Mouse (Mus musculus): ENCODE data around the gene Adora2b.

GRCm38 (mm10) chr11:62224797-62225196, 24.0 kb upstream of the Adora2b start:
- TF ChIP-seq BHLHE40 (IDR thresholded peaks at IDR 0.05; ENCODE audit: borderline replicate concordance, low read depth, low read length), result no peak
- TF ChIP-seq POLR2A (IDR thresholded peaks at IDR 0.05; ENCODE audit: control insufficient read depth in 1 of 2, insufficient read depth in 1 of 2, low read depth in 1 of 2, low read length in 2 of 2, poor library complexity in 1 of 2), result no peak
- no peak for TF ChIP-seq CTCF (IDR thresholded peaks at IDR 0.05 in 2 of 3, conservative IDR thresholded peaks at IDR 0.05 in 1 of 3; ENCODE audit: control insufficient read depth in 1 of 3, insufficient read depth in 1 of 3, low read depth in 2 of 3, low read length in 3 of 3, poor library complexity in 1 of 3, severe bottlenecking in 1 of 3)
